Mouse (Mus musculus): Measurements from ENCODE around the gene Mgat4b. TPM values are rescaled to one million over a fixed set of nuclear protein-coding genes. Genes with fewer than 3 reads are reported as not detected.

The Mgat4b gene
- polyA plus RNA-seq, 1 experiment from 2014 or later = 7.3 TPM

DNA sequence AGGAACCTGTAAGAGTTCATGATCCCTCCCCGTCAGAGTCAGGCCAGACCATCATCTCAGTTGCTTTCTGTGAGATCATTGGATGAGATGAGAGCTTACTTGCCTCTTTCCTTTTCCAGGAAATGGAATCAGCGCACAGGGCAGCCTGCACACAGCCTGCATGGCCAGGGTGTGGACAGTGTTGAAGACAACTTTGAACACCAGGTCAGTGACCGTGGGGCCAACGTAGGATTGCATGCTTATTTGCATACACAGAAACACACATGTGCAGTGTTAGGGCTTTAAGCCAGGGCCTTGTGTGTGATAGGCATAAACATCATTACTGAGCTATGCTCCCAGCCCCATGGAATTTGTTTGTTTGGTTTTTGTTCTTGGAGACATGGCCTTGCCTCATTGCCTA lies 13.2 kb upstream of the Mgat4b start:
- ATAC-seq (ENCODE audit: low read depth) = no peak
- 92% methylated on average over 4 of the region's 4 CpGs for WGBS
- Histone ChIP-seq H3K36me3 (ENCODE audit: control insufficient read depth, insufficient read depth, low read length) (peaks cover 38% of the 10 kb centered on the region), H3K4me1 (replicated peaks; ENCODE audit: control insufficient read depth, insufficient read depth, low read length) (peaks cover 5% of the 10 kb centered on the region; the same call in 1 of the 2 replicates), H3K9ac (ENCODE audit: low read length) (no peak overlapping the region), H3K27ac (ENCODE audit: low read length) (no peak overlapping the region), H3K27me3 (ENCODE audit: control insufficient read depth, insufficient read depth, low read depth, low read length) (no peaks in the 10 kb centered on the region), H3K4me3 (ENCODE audit: low read length) (no peak overlapping the region), H3K9me3 (ENCODE audit: control insufficient read depth, low read length) (no peaks in the 10 kb centered on the region), H3K4me2 (ENCODE audit: low read depth, low read length) (no peak overlapping the region)

DNA sequence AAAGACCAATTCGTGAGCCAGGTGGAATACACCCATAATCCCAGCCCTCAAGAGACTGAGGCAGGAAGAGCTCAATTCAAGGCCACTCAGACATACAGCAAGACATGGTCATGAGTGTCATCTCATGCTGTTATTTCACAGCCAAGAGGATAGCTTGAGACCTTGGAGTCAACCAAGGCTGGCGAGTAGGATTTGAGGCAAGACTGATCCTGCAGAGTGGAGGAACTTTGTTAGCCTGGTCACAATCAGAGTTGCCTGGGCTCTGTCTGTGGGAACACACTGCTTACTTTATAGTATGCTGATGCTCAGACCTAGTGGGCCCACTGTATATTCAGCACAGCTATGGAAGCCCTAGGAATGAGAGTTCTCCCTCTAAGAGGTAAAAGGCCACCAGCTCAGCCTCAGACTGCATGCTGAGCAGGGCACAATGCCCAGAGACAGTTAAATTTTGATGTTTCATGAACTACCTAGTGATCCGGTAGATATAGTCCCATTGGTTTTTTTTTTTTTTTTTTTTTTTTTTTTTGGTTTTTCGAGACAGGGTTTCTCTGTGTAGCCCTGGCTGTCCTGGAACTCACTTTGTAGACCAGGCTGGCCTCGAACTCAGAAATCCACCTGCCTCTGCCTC lies 12.4 kb upstream of the Mgat4b start:
- WGBS = 82% methylated on average over 3 of the region's 5 CpGs
- H3K9me3 ChIP-seq (ENCODE audit: control insufficient read depth, low read length) = no peaks in the 10 kb centered on the region
- H3K4me1 ChIP-seq (replicated peaks; ENCODE audit: control insufficient read depth, insufficient read depth, low read length) = peaks cover 5% of the 10 kb centered on the region; the same call in 1 of the 2 replicates
- H3K27ac ChIP-seq (ENCODE audit: low read length) = no peak overlapping the region
- peaks cover 40% of the 10 kb centered on the region for H3K36me3 ChIP-seq (ENCODE audit: control insufficient read depth, insufficient read depth, low read length)
- H3K4me2 ChIP-seq (ENCODE audit: low read depth, low read length) = no peak overlapping the region
- H3K4me3 ChIP-seq (ENCODE audit: low read length) = no peak overlapping the region
- no peaks in the 10 kb centered on the region for H3K27me3 ChIP-seq (ENCODE audit: control insufficient read depth, insufficient read depth, low read depth, low read length)
- no peak for ATAC-seq (ENCODE audit: low read depth)
- H3K9ac ChIP-seq (ENCODE audit: low read length) = no peak overlapping the region

DNA sequence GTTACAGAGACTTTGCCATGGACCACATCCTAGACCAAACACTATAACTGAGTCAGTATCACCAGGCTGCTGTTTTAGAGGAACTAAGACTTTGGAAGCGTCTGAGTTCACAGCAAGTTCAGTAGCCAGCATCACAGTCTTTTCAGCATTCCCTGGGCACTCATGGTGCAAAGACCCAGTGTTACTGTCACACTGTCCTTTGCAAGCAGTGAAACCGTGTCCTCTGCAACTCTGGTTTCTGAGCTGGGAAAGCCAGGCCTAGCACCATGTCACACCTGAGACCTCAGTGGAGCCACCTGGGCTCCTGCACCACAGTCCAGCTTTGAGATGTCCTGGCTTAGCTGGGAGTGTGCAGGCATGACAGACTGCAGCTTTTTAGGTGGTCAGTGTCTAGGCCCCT lies 11.8 kb upstream of the Mgat4b start:
- Histone ChIP-seq H3K27ac (ENCODE audit: low read length) (no peak overlapping the region), H3K9me3 (ENCODE audit: control insufficient read depth, low read length) (no peaks in the 10 kb centered on the region), H3K27me3 (ENCODE audit: control insufficient read depth, insufficient read depth, low read depth, low read length) (no peaks in the 10 kb centered on the region), H3K9ac (ENCODE audit: low read length) (no peak overlapping the region), H3K4me2 (ENCODE audit: low read depth, low read length) (no peak overlapping the region), H3K36me3 (ENCODE audit: control insufficient read depth, insufficient read depth, low read length) (peaks cover 43% of the 10 kb centered on the region), H3K4me3 (ENCODE audit: low read length) (no peak overlapping the region), H3K4me1 (replicated peaks; ENCODE audit: control insufficient read depth, insufficient read depth, low read length) (peaks cover 5% of the 10 kb centered on the region; the same call in 1 of the 2 replicates)
- no peak for ATAC-seq (ENCODE audit: low read depth)
- WGBS = 90% methylated on average over 2 of the region's 2 CpGs

DNA sequence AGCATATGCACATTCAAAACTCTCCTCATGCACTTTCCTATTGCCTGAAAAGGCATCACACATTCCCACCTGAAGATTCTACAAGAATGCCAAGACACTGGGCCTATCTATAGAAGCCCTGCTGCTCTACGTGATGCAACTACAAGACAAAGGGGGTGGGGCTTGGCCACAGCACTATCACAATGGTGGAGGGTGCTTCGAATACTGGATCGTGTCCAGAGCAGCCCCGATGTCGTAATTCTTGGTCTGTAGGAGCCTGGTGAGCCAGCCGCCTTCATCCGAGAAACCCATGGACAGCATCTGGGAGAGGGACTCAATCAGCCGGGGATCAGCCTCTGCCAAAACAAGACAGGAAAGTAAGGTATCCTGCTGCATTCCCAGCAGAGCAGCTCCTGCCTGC lies 10.1 kb upstream of the Mgat4b start:
- no peaks in the 10 kb centered on the region for H3K27me3 ChIP-seq (ENCODE audit: control insufficient read depth, insufficient read depth, low read depth, low read length)
- H3K9me3 ChIP-seq (ENCODE audit: control insufficient read depth, low read length) = no peaks in the 10 kb centered on the region
- peak overlapping the region; percentile 71 for H3K27ac ChIP-seq (ENCODE audit: low read length)
- peak; percentile 85 for ATAC-seq (ENCODE audit: low read depth)
- peaks cover 5% of the 10 kb centered on the region; the same call in 1 of the 2 replicates for H3K4me1 ChIP-seq (replicated peaks; ENCODE audit: control insufficient read depth, insufficient read depth, low read length)
- H3K36me3 ChIP-seq (ENCODE audit: control insufficient read depth, insufficient read depth, low read length) = peaks cover 59% of the 10 kb centered on the region
- WGBS = 58% methylated on average over 8 of the region's 8 CpGs
- H3K9ac ChIP-seq (ENCODE audit: low read length) = no peak overlapping the region
- H3K4me3 ChIP-seq (ENCODE audit: low read length) = no peak overlapping the region
- no peak overlapping the region for H3K4me2 ChIP-seq (ENCODE audit: low read depth, low read length)

DNA sequence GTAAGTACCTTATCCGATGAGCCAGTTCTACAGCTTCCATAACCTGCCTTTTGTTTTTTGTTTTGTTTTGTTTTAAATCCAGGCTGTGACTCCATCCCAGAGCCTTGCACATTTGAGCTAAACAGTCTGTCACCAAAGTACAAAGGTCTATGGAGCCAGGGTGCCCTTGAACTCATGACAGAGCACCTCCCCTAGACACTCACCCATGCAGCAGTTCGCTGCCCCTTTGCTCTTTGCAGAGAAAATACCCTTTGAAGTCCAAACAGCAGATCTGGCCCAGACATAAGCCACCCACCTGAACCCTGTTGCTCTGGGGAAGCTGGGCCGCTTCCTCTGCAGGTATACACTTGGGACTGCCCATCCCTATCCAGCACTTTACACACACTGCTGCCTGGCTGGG lies 9.1 kb upstream of the Mgat4b start:
- Histone ChIP-seq H3K9ac (ENCODE audit: low read length) (no peak overlapping the region), H3K4me3 (ENCODE audit: low read length) (no peak overlapping the region), H3K4me1 (replicated peaks; ENCODE audit: control insufficient read depth, insufficient read depth, low read length) (peaks cover 5% of the 10 kb centered on the region; the same call in 1 of the 2 replicates), H3K9me3 (ENCODE audit: control insufficient read depth, low read length) (no peaks in the 10 kb centered on the region), H3K4me2 (ENCODE audit: low read depth, low read length) (no peak overlapping the region), H3K27ac (ENCODE audit: low read length) (0 out of 2 replicates have a peak overlapping the region, but pooled peaks have one; percentile 71), H3K27me3 (ENCODE audit: control insufficient read depth, insufficient read depth, low read depth, low read length) (no peaks in the 10 kb centered on the region), H3K36me3 (ENCODE audit: control insufficient read depth, insufficient read depth, low read length) (peaks cover 68% of the 10 kb centered on the region)
- ATAC-seq (ENCODE audit: low read depth) = no peak
- WGBS = 87% methylated on average over 3 of the region's 3 CpGs

DNA sequence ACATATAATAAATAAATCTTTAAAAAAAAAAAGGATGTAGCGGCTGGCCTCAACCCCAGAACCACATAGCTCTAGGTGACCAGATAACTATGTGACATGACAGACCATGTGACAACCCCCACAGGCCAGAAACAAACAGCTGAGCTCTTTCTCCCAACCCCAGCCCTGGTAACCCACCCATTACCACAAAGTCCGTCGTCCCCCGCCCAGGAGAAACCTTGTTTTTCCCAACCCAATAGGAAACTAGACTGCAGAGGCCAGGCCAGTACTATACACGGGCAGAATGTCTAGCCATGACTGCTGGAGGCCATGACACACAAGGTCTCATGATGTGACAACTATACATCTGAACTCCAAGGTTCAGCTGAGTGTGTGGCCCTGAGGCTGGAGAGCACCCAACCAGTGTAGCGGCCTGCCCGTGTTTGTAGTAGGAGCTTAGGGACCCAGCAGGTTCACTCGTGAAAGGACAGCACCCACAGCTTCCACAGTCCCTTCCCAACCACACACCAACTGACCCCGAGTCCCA lies 7.3 kb upstream of the Mgat4b start:
- H3K9ac ChIP-seq (ENCODE audit: low read length) = no peak overlapping the region
- no peaks in the 10 kb centered on the region for H3K27me3 ChIP-seq (ENCODE audit: control insufficient read depth, insufficient read depth, low read depth, low read length)
- no peak overlapping the region for H3K4me2 ChIP-seq (ENCODE audit: low read depth, low read length)
- peaks cover 5% of the 10 kb centered on the region; the same call in 1 of the 2 replicates for H3K4me1 ChIP-seq (replicated peaks; ENCODE audit: control insufficient read depth, insufficient read depth, low read length)
- no peak for ATAC-seq (ENCODE audit: low read depth)
- no peak overlapping the region for H3K4me3 ChIP-seq (ENCODE audit: low read length)
- peaks cover 80% of the 10 kb centered on the region for H3K36me3 ChIP-seq (ENCODE audit: control insufficient read depth, insufficient read depth, low read length)
- H3K9me3 ChIP-seq (ENCODE audit: control insufficient read depth, low read length) = no peaks in the 10 kb centered on the region
- no peak overlapping the region for H3K27ac ChIP-seq (ENCODE audit: low read length)
- WGBS = 86% methylated on average over 9 of the region's 9 CpGs

DNA sequence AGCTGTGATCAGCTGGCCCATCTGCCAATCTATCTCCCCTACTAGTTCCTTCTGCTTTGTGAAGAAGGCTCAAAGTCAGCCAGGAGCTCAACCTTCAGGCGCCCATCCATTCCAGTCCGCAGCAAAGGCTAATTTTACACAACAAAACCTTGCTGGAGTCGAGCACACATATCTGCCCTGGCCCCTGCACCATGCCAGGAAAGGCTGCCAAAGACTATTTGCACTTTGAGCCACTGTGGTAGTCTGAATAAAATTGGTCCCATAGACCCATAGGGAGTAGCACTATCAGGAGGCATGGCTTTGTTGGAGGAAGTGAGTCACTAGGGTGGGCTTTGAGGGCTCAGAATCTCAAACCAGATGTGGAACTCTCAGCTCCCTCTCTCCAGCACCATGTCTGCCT lies 5.3 kb upstream of the Mgat4b start:
- no peak for ATAC-seq (ENCODE audit: low read depth)
- H3K27me3 ChIP-seq (ENCODE audit: control insufficient read depth, insufficient read depth, low read depth, low read length) = no peaks in the 10 kb centered on the region
- 93% methylated on average over 3 of the region's 3 CpGs for WGBS
- peaks cover 64% of the 10 kb centered on the region for H3K36me3 ChIP-seq (ENCODE audit: control insufficient read depth, insufficient read depth, low read length)
- no peak overlapping the region for H3K4me3 ChIP-seq (ENCODE audit: low read length)
- no peak overlapping the region for H3K4me2 ChIP-seq (ENCODE audit: low read depth, low read length)
- peaks cover 8% of the 10 kb centered on the region for H3K4me1 ChIP-seq (replicated peaks; ENCODE audit: control insufficient read depth, insufficient read depth, low read length)
- H3K9ac ChIP-seq (ENCODE audit: low read length) = no peak overlapping the region
- H3K9me3 ChIP-seq (ENCODE audit: control insufficient read depth, low read length) = no peaks in the 10 kb centered on the region
- H3K27ac ChIP-seq (ENCODE audit: low read length) = no peak overlapping the region

DNA sequence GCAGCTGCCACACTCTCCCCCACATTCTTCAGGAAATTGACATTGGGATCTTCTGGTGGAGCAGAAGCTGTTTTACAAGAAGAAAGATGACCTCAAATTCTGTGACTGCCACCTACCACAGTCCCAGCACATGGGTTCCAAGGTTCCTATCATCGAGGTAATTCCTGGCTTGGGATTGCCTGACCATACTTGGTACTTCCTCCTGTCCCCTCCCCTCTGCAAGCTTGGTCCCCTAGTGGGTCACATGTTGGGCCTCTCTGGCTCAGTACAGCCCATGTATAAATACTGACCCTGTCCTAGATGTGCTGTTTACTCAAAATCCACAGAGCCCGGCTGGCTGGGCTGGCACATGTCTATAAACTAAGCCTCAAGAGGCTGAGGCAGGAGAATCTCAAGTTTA lies 4.7 kb upstream of the Mgat4b start:
- Histone ChIP-seq H3K9ac (ENCODE audit: low read length) (no peak overlapping the region), H3K27ac (ENCODE audit: low read length) (no peak overlapping the region), H3K4me1 (replicated peaks; ENCODE audit: control insufficient read depth, insufficient read depth, low read length) (peaks cover 7% of the 10 kb centered on the region), H3K9me3 (ENCODE audit: control insufficient read depth, low read length) (no peaks in the 10 kb centered on the region), H3K27me3 (ENCODE audit: control insufficient read depth, insufficient read depth, low read depth, low read length) (no peaks in the 10 kb centered on the region), H3K4me2 (ENCODE audit: low read depth, low read length) (no peak overlapping the region), H3K4me3 (ENCODE audit: low read length) (no peak overlapping the region), H3K36me3 (ENCODE audit: control insufficient read depth, insufficient read depth, low read length) (peaks cover 58% of the 10 kb centered on the region)
- 73% methylated on average over 2 of the region's 2 CpGs for WGBS
- ATAC-seq (ENCODE audit: low read depth) = no peak

DNA sequence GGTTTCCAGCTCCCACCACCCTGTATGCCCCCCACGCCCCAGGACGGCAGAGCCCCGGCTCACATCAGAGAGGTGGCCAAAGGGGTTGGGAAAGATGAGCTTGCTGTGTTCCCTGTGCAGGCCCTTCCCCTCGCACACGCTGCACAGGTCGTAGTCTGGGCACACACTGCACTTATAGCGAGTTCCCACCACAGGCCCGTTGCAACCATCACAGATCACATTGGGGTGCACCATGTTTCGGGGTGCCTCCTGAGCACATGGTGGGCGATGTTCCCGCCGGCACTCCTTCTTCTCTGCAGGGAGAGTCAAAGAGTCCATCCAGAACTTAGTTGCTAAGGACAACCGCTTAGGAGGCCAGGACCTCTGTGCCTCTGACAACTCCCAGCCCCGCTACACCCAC lies 3.3 kb upstream of the Mgat4b start:
- no peak overlapping the region for H3K9ac ChIP-seq (ENCODE audit: low read length)
- H3K9me3 ChIP-seq (ENCODE audit: control insufficient read depth, low read length) = no peaks in the 10 kb centered on the region
- no peak overlapping the region for H3K27ac ChIP-seq (ENCODE audit: low read length)
- no peak overlapping the region for H3K4me3 ChIP-seq (ENCODE audit: low read length)
- H3K4me2 ChIP-seq (ENCODE audit: low read depth, low read length) = no peak overlapping the region
- ATAC-seq (ENCODE audit: low read depth) = no peak
- WGBS = 96% methylated on average over 14 of the region's 14 CpGs
- H3K36me3 ChIP-seq (ENCODE audit: control insufficient read depth, insufficient read depth, low read length) = peaks cover 46% of the 10 kb centered on the region
- H3K27me3 ChIP-seq (ENCODE audit: control insufficient read depth, insufficient read depth, low read depth, low read length) = no peaks in the 10 kb centered on the region
- peaks cover 8% of the 10 kb centered on the region for H3K4me1 ChIP-seq (replicated peaks; ENCODE audit: control insufficient read depth, insufficient read depth, low read length)

Data from lung, embryonic 16.5 days (tissue).